Mouse (Mus musculus): ENCODE results near the gene Tgif1. TPM values are rescaled to one million over a fixed set of nuclear protein-coding genes. Genes with fewer than 3 reads are reported as not detected.
A peak's percentile ranks its signal among the peaks of the same experiment; 100 is the strongest.
"Not testable (repeated sequence)": the region's sequence is repeated elsewhere in the genome, so short reads cannot be mapped to it uniquely, and the experiment has no call there.

Tgif1 gene
- polyA plus RNA-seq, 1 experiment = 95.7 TPM

DNA sequence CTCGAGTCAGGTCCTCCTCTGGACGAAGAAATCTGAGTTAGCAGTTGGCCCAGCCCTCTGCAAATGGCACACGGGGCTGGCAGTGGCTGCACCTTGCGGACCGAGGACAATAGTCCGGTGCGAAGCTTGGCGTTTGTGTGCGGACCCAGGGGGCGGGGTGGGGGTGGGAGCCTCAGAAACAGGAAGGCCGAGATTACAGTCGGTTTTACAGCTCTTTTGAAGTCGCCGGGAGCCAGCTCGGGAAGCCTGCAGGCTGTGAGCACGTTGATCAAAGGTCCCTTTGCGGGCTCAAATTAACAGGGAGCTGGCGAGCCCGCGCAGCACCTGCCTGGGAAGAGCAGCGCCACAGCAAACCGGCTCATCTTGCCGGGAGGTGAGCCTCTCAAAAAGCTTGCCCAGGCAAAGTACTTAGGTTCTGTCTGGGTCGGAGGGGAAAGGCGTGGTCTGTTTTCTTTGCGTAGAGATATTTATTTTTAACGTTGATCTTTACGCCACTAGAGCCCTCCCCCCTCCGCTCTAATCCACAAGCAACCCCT, 18.8 kb downstream of the Tgif1 start:
- Histone ChIP-seq H3K27ac (ENCODE audit: insufficient read depth, low read length) (0 out of 2 replicates have a peak overlapping the region, but pooled peaks have one; percentile 41), H3K4me1 (ENCODE audit: control insufficient read depth, insufficient read depth, low read length) (peaks cover 19% of the 10 kb centered on the region), H3K4me3 (ENCODE audit: insufficient read depth, low read length) (peak overlapping the region; percentile 19; the same call in 1 of the 2 replicates)
- TF ChIP-seq POLR2A (IDR thresholded peaks at IDR 0.05; ENCODE audit: low read depth, low read length) = no peak
- TF ChIP-seq CTCF (IDR thresholded peaks at IDR 0.05; ENCODE audit: borderline replicate concordance, insufficient read depth, low read length) = no peak

DNA sequence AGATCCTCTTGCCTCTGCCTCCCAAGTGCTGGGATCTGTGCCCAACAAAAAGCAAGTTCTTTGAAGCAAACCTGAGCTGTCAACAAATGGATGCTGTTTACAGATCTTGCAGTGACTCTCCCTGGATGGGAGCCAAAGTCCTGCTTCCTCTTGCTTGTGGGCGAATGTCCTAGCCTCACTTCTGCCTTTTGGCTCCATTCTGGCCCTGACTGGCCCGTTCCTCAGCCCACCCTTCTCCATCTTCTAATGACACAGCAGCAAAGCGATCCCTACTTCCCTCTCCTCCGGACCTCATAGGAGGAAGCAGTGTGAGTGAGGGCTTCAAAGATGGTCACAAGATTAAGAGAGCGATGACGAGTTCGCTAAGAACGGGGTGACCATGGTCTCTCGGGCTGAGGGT, 20.8 kb downstream of the Tgif1 start:
- TF ChIP-seq CTCF (IDR thresholded peaks at IDR 0.05; ENCODE audit: borderline replicate concordance, insufficient read depth, low read length) = no peak
- TF ChIP-seq POLR2A (IDR thresholded peaks at IDR 0.05; ENCODE audit: low read depth, low read length) = no peak
- no peak overlapping the region for H3K4me3 ChIP-seq (ENCODE audit: insufficient read depth, low read length)
- no peak overlapping the region for H3K27ac ChIP-seq (ENCODE audit: insufficient read depth, low read length)
- peaks cover 9% of the 10 kb centered on the region; the same call in 1 of the 2 replicates for H3K4me1 ChIP-seq (ENCODE audit: control insufficient read depth, insufficient read depth, low read length)

DNA sequence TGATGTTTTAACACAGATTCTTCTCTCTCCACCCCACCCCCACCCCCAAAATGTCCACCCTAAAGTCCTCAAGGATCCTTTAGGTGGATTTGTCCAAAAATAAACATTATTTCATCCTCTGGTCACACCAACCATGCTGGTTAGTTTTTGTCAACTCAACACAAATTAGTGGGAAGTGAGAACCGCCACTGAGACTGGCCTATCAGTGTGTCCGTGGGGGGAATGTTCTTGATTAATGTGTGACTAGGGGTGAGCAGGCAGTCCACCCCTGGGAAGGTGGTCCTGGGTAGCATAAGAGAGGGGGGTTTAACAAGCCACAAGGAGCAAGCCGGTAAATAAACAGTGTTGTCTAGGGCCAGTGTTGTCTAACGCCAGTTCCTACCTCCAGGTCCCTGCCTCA, 21.8 kb downstream of the Tgif1 start:
- Histone ChIP-seq H3K27ac (ENCODE audit: insufficient read depth, low read length) (no peak overlapping the region), H3K4me1 (ENCODE audit: control insufficient read depth, insufficient read depth, low read length) (peaks cover 7% of the 10 kb centered on the region; the same call in 1 of the 2 replicates), H3K4me3 (ENCODE audit: insufficient read depth, low read length) (no peak overlapping the region)
- no peak for TF ChIP-seq CTCF (IDR thresholded peaks at IDR 0.05; ENCODE audit: borderline replicate concordance, insufficient read depth, low read length)
- TF ChIP-seq POLR2A (IDR thresholded peaks at IDR 0.05; ENCODE audit: low read depth, low read length) = no peak

- TF ChIP-seq POLR2A (IDR thresholded peaks at IDR 0.05; ENCODE audit: low read depth, low read length) (no peak), CTCF (IDR thresholded peaks at IDR 0.05; ENCODE audit: borderline replicate concordance, insufficient read depth, low read length) (no peak)
- H3K27ac ChIP-seq (ENCODE audit: insufficient read depth, low read length) = no peak overlapping the region
- peaks cover 2% of the 10 kb centered on the region; the same call in 1 of the 2 replicates for H3K4me1 ChIP-seq (ENCODE audit: control insufficient read depth, insufficient read depth, low read length)
- H3K4me3 ChIP-seq (ENCODE audit: insufficient read depth, low read length) = no peak overlapping the region
These were observed 23.2 kb downstream of the Tgif1 start for GRCm38 (mm10) chr17:70829943-70830715.

GRCm38 (mm10) chr17:70829217-70829616, 24.1 kb downstream of the Tgif1 start:
- Histone ChIP-seq H3K4me1 (ENCODE audit: control insufficient read depth, insufficient read depth, low read length) (peaks cover under 1% of the 10 kb centered on the region; the same call in 1 of the 2 replicates), H3K4me3 (ENCODE audit: insufficient read depth, low read length) (no peak overlapping the region), H3K27ac (ENCODE audit: insufficient read depth, low read length) (no peak overlapping the region)
- TF ChIP-seq POLR2A (IDR thresholded peaks at IDR 0.05; ENCODE audit: low read depth, low read length) = no peak
- TF ChIP-seq CTCF (IDR thresholded peaks at IDR 0.05; ENCODE audit: borderline replicate concordance, insufficient read depth, low read length) = no peak

- no peaks in the 10 kb centered on the region for H3K4me1 ChIP-seq (ENCODE audit: control insufficient read depth, insufficient read depth, low read length)
- H3K4me3 ChIP-seq (ENCODE audit: insufficient read depth, low read length) = no peak overlapping the region
- TF ChIP-seq CTCF (IDR thresholded peaks at IDR 0.05; ENCODE audit: borderline replicate concordance, insufficient read depth, low read length) (no peak), POLR2A (IDR thresholded peaks at IDR 0.05; ENCODE audit: low read depth, low read length) (no peak)
- no peak overlapping the region for H3K27ac ChIP-seq (ENCODE audit: insufficient read depth, low read length)
These were observed 24.8 kb downstream of the Tgif1 start for GRCm38 (mm10) chr17:70828569-70828968.

DNA sequence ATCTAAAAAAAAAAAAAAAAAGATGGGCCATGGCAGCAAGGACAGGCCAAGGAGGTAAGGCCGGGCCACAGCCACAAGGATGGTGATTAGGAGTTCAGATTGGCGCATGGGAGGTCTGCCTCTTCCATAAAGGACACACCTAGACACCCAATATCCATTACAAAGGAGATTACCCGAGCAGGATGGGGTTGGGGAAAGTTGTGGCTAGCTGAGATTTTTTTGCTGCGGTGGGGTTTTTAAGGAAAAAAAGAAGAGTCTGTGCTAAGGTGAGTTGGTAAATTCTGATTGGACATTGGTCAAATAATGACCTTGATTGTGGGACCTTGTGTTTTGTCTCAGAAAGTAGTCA, 25.2 kb downstream of the Tgif1 start:
- Histone ChIP-seq H3K4me3 (ENCODE audit: insufficient read depth, low read length) (no peak overlapping the region), H3K27ac (ENCODE audit: insufficient read depth, low read length) (no peak overlapping the region), H3K4me1 (ENCODE audit: control insufficient read depth, insufficient read depth, low read length) (no peaks in the 10 kb centered on the region)
- no peak for TF ChIP-seq POLR2A (IDR thresholded peaks at IDR 0.05; ENCODE audit: low read depth, low read length)
- no peak for TF ChIP-seq CTCF (IDR thresholded peaks at IDR 0.05; ENCODE audit: borderline replicate concordance, insufficient read depth, low read length)

- H3K27ac ChIP-seq (ENCODE audit: insufficient read depth, low read length) = not testable (repeated sequence)
These were observed 25.7 kb downstream of the Tgif1 start for GRCm38 (mm10) chr17:70827463-70828179.

GRCm38 (mm10) chr17:70826227-70826626, 27.1 kb downstream of the Tgif1 start:
- H3K27ac ChIP-seq (ENCODE audit: insufficient read depth, low read length) = no peak overlapping the region
- TF ChIP-seq POLR2A (IDR thresholded peaks at IDR 0.05; ENCODE audit: low read depth, low read length) (no peak), CTCF (IDR thresholded peaks at IDR 0.05; ENCODE audit: borderline replicate concordance, insufficient read depth, low read length) (no peak)
- no peaks in the 10 kb centered on the region for H3K4me1 ChIP-seq (ENCODE audit: control insufficient read depth, insufficient read depth, low read length)
- no peak overlapping the region for H3K4me3 ChIP-seq (ENCODE audit: insufficient read depth, low read length)

More at GRCm38 (mm10) chr17:70827463-70828179, 25.7 kb downstream of the Tgif1 start:
- not testable (repeated sequence) for H3K4me1 ChIP-seq (ENCODE audit: control insufficient read depth, insufficient read depth, low read length); H3K4me3 ChIP-seq (ENCODE audit: insufficient read depth, low read length)

DNA sequence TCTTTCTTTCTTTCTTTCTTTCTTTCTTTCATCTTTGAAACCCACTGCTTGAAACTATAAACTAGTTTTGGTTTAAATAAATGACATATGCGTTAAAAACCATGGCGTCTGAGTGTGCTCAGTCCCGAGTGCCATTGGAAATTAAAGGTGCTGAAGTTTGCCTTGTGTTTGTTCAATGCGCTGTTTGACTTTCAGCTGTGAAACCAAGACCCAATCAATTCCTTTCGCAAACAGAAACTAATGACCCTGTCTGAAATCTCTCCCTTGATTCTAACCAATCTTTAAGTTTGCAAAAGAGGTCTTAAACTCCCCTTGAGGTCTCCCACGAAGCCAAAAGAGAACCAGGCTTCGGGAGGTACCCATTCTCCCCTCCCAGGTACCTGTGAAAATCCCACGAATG, 30.3 kb downstream of the Tgif1 start:
- Histone ChIP-seq H3K4me3 (ENCODE audit: insufficient read depth, low read length) (no peak overlapping the region), H3K27ac (ENCODE audit: insufficient read depth, low read length) (no peak overlapping the region), H3K4me1 (ENCODE audit: control insufficient read depth, insufficient read depth, low read length) (no peaks in the 10 kb centered on the region)
- TF ChIP-seq CTCF (IDR thresholded peaks at IDR 0.05; ENCODE audit: borderline replicate concordance, insufficient read depth, low read length) (no peak), POLR2A (IDR thresholded peaks at IDR 0.05; ENCODE audit: low read depth, low read length) (no peak)
